Mouse (Mus musculus) heart, adult 2 months (tissue): ENCODE results near the gene Sall2.

Experiments used
- CTCF ChIP-seq: fragments of 200-600 bp; IDR thresholded peaks from 2 replicates; pipeline ENCODE4 v1.8.1; 2022; ENCODE audit warnings: antibody characterized with exemption, mild to moderate bottlenecking, moderate library complexity
- EP300 ChIP-seq: fragments of 200-500 bp; IDR thresholded peaks from 2 replicates; pipeline ENCODE4 v1.6.1; 2011; ENCODE audit warnings: low read depth, low read length, control low read depth; ENCODE audit not compliant: insufficient read depth
- POLR2A ChIP-seq: fragments of 200-500 bp; IDR thresholded peaks from 2 replicates; pipeline ENCODE4 v1.6.1; 2011; ENCODE audit warnings: mild to moderate bottlenecking, low read depth, low read length, control low read depth; ENCODE audit not compliant: insufficient read depth

- peak; percentile 88 for TF ChIP-seq CTCF
- peak; percentile 93 for TF ChIP-seq POLR2A
- TF ChIP-seq EP300, result no peak
These were observed 49.4 kb downstream of the Sall2 start, which contains the start of the genes Tox4 and Rab2b for GRCm38 (mm10) chr14:52278932-52279746.
